Mouse (Mus musculus): ENCODE results near the gene Cyp3a16. TPM values are rescaled to one million over a fixed set of nuclear protein-coding genes. Genes with fewer than 3 reads are reported as not detected.

Gene Cyp3a16
- polyA plus RNA-seq, 1 experiment from 2014 or later: not detected

Other genes starting within 250 kb of the Cyp3a16 start
- 45.9 and 47.6 TPM in 2 replicates for gene Zfp655, start 238.0 kb downstream of the Cyp3a16 start, polyA plus RNA-seq (2014; fragmentation: Nextera tagmentation; extraction: Ambion mirVana)
- gene Zscan25, start 189.2 kb downstream of the Cyp3a16 start, polyA plus RNA-seq (2014; fragmentation: Nextera tagmentation; extraction: Ambion mirVana): 0.53 and 1.3 TPM in 2 replicates
- gene Cyp3a57, start 124.4 kb downstream of the Cyp3a16 start, polyA plus RNA-seq (2014; fragmentation: Nextera tagmentation; extraction: Ambion mirVana): not detected in 2 replicates
- gene Cyp3a41b, start 115.0 kb upstream of the Cyp3a16 start, polyA plus RNA-seq (2014; fragmentation: Nextera tagmentation; extraction: Ambion mirVana): not detected in 2 replicates